Mouse (Mus musculus): ENCODE data around the gene Ank2. TPM values are rescaled to one million over a fixed set of nuclear protein-coding genes. Genes with fewer than 3 reads are reported as not detected.

Gene Ank2
- polyA plus RNA-seq, 1 experiment = 5.7 TPM

DNA sequence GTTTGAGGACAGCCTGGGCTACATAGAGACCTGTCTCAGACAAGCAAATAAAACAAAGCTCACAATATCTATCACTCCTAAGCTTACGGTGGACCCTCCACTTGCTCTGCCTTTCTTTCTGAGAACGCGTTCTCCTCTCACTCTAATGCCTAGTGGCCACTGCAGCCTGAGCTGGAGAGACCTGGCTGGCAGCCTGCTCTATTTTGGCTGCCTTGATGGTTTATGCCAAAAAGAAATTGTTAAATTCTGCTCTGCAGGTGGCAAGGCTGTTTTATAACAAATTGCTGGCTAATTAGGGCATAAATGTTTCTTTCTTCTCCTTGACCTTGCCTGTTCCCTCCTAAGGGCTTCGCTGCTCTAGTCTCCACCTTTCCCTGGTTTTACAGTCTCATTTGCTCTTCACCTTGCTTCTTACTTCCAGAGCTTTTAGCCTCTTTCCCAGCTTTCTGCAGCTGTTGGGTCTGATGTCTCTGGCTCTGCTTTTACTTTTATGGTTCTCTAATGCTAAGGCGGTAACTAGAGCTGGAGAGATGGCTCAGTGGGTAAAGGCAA is 293.2 kb downstream of the Ank2 start:
- H3K4me3 ChIP-seq (ENCODE audit: insufficient read depth, low read depth, low read length) = no peak overlapping the region
- WGBS = 89% methylated on average over 5 of the region's 5 CpGs
- no peaks in the 10 kb centered on the region for H3K4me1 ChIP-seq (ENCODE audit: control insufficient read depth, insufficient read depth, low read length)
- H3K27ac ChIP-seq (ENCODE audit: insufficient read depth, low read depth, low read length) = no peak overlapping the region
- no peaks in the 10 kb centered on the region for H3K27me3 ChIP-seq (replicated peaks; ENCODE audit: control insufficient read depth, insufficient read depth, low read length)
- no peak for TF ChIP-seq POLR2A (IDR thresholded peaks at IDR 0.05; ENCODE audit: low read depth, low read length)
- no peak for TF ChIP-seq CTCF (conservative IDR thresholded peaks at IDR 0.05; ENCODE audit: insufficient read depth, insufficient read length, low read depth, low read length)
- no peak for DNase-seq
- no peaks in the 10 kb centered on the region for H3K36me3 ChIP-seq (ENCODE audit: control insufficient read depth, insufficient read depth, low read length)

- no peak overlapping the region for H3K27ac ChIP-seq (ENCODE audit: insufficient read depth, low read depth, low read length)
- 53% methylated on average over 11 of the region's 11 CpGs for WGBS
- H3K36me3 ChIP-seq (ENCODE audit: control insufficient read depth, insufficient read depth, low read length) = no peaks in the 10 kb centered on the region
- H3K4me1 ChIP-seq (ENCODE audit: control insufficient read depth, insufficient read depth, low read length) = no peaks in the 10 kb centered on the region
- TF ChIP-seq POLR2A (IDR thresholded peaks at IDR 0.05; ENCODE audit: low read depth, low read length) (no peak), CTCF (conservative IDR thresholded peaks at IDR 0.05; ENCODE audit: insufficient read depth, insufficient read length, low read depth, low read length) (no peak)
- DNase-seq = no peak
- no peak overlapping the region for H3K4me3 ChIP-seq (ENCODE audit: insufficient read depth, low read depth, low read length)
- H3K27me3 ChIP-seq (replicated peaks; ENCODE audit: control insufficient read depth, insufficient read depth, low read length) = no peaks in the 10 kb centered on the region
Measured at GRCm38 (mm10) chr3:127202484-127203115, 296.6 kb downstream of the Ank2 start.

GRCm38 (mm10) chr3:127200789-127201188 is 298.4 kb downstream of the Ank2 start:
- no peak for TF ChIP-seq CTCF (conservative IDR thresholded peaks at IDR 0.05; ENCODE audit: insufficient read depth, insufficient read length, low read depth, low read length)
- no peak for TF ChIP-seq POLR2A (IDR thresholded peaks at IDR 0.05; ENCODE audit: low read depth, low read length)
- no peak for DNase-seq
- no peaks in the 10 kb centered on the region for H3K36me3 ChIP-seq (ENCODE audit: control insufficient read depth, insufficient read depth, low read length)
- H3K4me1 ChIP-seq (ENCODE audit: control insufficient read depth, insufficient read depth, low read length) = no peaks in the 10 kb centered on the region
- 78% methylated on average over 3 of the region's 3 CpGs for WGBS
- H3K4me3 ChIP-seq (ENCODE audit: insufficient read depth, low read depth, low read length) = no peak overlapping the region
- no peak overlapping the region for H3K27ac ChIP-seq (ENCODE audit: insufficient read depth, low read depth, low read length)
- no peaks in the 10 kb centered on the region for H3K27me3 ChIP-seq (replicated peaks; ENCODE audit: control insufficient read depth, insufficient read depth, low read length)

DNA sequence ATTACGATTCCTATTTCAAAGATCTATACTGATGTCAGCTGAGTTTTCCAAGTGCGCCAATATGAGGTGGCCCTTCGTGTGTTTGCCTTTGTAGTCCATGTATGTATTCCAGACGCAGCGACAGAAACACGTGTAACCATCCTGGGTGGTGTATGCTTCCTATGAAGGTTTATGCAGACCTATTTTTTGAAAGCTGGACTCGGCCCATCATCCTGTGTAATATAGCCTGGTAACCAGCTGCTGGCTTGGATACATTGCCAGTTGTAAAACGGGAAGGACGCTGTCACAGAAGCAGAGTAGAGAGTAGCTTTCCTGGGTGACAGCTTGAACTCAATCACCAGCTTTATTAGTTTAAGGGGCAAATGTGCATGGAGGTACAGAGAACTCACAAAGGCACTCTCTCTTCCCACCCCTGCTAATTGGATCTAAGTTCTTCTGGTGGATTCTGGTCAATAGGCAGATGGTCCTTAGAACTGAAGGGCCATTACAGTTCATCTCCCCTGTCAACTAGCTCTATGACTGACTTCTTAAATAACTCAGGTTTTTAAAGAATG is 300.0 kb downstream of the Ank2 start:
- no peak for TF ChIP-seq CTCF (conservative IDR thresholded peaks at IDR 0.05; ENCODE audit: insufficient read depth, insufficient read length, low read depth, low read length)
- TF ChIP-seq POLR2A (IDR thresholded peaks at IDR 0.05; ENCODE audit: low read depth, low read length) = no peak
- Histone ChIP-seq H3K27ac (ENCODE audit: insufficient read depth, low read depth, low read length) (no peak overlapping the region), H3K4me3 (ENCODE audit: insufficient read depth, low read depth, low read length) (no peak overlapping the region), H3K36me3 (ENCODE audit: control insufficient read depth, insufficient read depth, low read length) (no peaks in the 10 kb centered on the region), H3K4me1 (ENCODE audit: control insufficient read depth, insufficient read depth, low read length) (no peaks in the 10 kb centered on the region), H3K27me3 (replicated peaks; ENCODE audit: control insufficient read depth, insufficient read depth, low read length) (no peaks in the 10 kb centered on the region)
- no peak for DNase-seq
- WGBS = 83% methylated on average over 9 of the region's 9 CpGs

GRCm38 (mm10) chr3:127198656-127199055 is 300.5 kb downstream of the Ank2 start:
- H3K4me3 ChIP-seq (ENCODE audit: insufficient read depth, low read depth, low read length) = no peak overlapping the region
- no peaks in the 10 kb centered on the region for H3K4me1 ChIP-seq (ENCODE audit: control insufficient read depth, insufficient read depth, low read length)
- H3K27ac ChIP-seq (ENCODE audit: insufficient read depth, low read depth, low read length) = no peak overlapping the region
- H3K36me3 ChIP-seq (ENCODE audit: control insufficient read depth, insufficient read depth, low read length) = no peaks in the 10 kb centered on the region
- TF ChIP-seq CTCF (conservative IDR thresholded peaks at IDR 0.05; ENCODE audit: insufficient read depth, insufficient read length, low read depth, low read length) (no peak), POLR2A (IDR thresholded peaks at IDR 0.05; ENCODE audit: low read depth, low read length) (no peak)
- no peaks in the 10 kb centered on the region for H3K27me3 ChIP-seq (replicated peaks; ENCODE audit: control insufficient read depth, insufficient read depth, low read length)
- 92% methylated on average over 7 of the region's 7 CpGs for WGBS
- DNase-seq = no peak

GRCm38 (mm10) chr3:127188789-127189128 is 310.4 kb downstream of the Ank2 start:
- 95% methylated on average over 5 of the region's 5 CpGs for WGBS

DNA sequence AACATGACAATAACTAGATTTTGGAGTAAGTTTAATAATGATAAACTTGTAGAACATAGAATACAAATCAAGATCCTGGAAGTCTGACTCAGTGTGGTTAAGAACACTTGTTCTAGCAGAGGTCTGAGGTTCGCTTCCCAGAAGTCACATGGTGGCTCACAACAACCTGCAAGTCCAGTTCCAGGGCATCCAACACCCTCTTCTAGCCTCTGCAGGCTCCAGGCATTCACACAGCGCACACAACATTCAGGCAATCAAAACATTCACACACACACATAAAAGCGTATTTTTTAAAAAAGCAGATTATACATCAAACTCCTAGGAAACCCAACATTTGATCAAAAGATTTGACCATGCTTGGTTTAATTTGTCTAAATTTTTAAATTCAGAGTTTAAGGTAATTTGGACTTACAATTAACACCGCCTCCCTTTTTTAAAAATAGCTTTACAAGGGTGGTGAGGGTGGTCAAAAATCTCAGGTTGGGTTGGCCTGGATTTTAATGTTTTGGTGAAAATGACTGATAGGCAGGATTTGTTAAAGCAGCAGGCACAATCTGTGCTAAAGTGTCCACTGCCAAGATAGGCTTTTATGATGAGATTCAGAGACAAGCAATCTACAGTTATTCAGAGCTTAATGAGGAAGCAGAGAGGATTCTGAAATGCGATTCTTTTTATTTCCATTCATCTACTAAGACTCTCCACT is 310.9 kb downstream of the Ank2 start:
- WGBS = 89% methylated on average over 5 of the region's 5 CpGs
- no peaks in the 10 kb centered on the region for H3K36me3 ChIP-seq (ENCODE audit: control insufficient read depth, insufficient read depth, low read length)
- no peaks in the 10 kb centered on the region for H3K4me1 ChIP-seq (ENCODE audit: control insufficient read depth, insufficient read depth, low read length)
- H3K27ac ChIP-seq (ENCODE audit: insufficient read depth, low read depth, low read length) = no peak overlapping the region
- DNase-seq = no peak
- TF ChIP-seq CTCF (conservative IDR thresholded peaks at IDR 0.05; ENCODE audit: insufficient read depth, insufficient read length, low read depth, low read length) (no peak), POLR2A (IDR thresholded peaks at IDR 0.05; ENCODE audit: low read depth, low read length) (no peak)
- no peaks in the 10 kb centered on the region; the same call in 1 of the 2 replicates for H3K27me3 ChIP-seq (replicated peaks; ENCODE audit: control insufficient read depth, insufficient read depth, low read length)
- H3K4me3 ChIP-seq (ENCODE audit: insufficient read depth, low read depth, low read length) = no peak overlapping the region

More at GRCm38 (mm10) chr3:127188789-127189128, 310.4 kb downstream of the Ank2 start:
- no peak overlapping the region for H3K27ac ChIP-seq (ENCODE audit: insufficient read depth, low read depth, low read length)
- TF ChIP-seq CTCF (conservative IDR thresholded peaks at IDR 0.05; ENCODE audit: insufficient read depth, insufficient read length, low read depth, low read length) (no peak), POLR2A (IDR thresholded peaks at IDR 0.05; ENCODE audit: low read depth, low read length) (no peak)
- H3K4me3 ChIP-seq (ENCODE audit: insufficient read depth, low read depth, low read length) = no peak overlapping the region
- no peaks in the 10 kb centered on the region for H3K36me3 ChIP-seq (ENCODE audit: control insufficient read depth, insufficient read depth, low read length)
- no peak for DNase-seq
- H3K27me3 ChIP-seq (replicated peaks; ENCODE audit: control insufficient read depth, insufficient read depth, low read length) = no peaks in the 10 kb centered on the region; the same call in 1 of the 2 replicates
- H3K4me1 ChIP-seq (ENCODE audit: control insufficient read depth, insufficient read depth, low read length) = no peaks in the 10 kb centered on the region

All from kidney, adult 2 months (tissue).